Mouse (Mus musculus) T-helper 2 cell (primary cell): ENCODE measurements at regions not wholly inside any gene's neighbourhood (a gene's known extent, or its start where the extent isn't known, plus 50 kb on each side); places are given as distances from the start of the nearest gene placed in this dataset.
"Not testable (repeated sequence)": the region's sequence is repeated elsewhere in the genome, so short reads cannot be mapped to it uniquely, and the experiment has no call there.

Experiments used
- in situ Hi-C: fragments of 300-600 bp; cut with MboI, MseI; formaldehyde crosslinking; loops from one replicate; pipeline ENCODE4 v1.15.1; 2025; ENCODE audit warnings: high pct_unique_total_duplicates

- in situ Hi-C loops = loop anchor here (10.0 to 25.0 kb wide), 2 partner anchors 1051 to 1624 kb away; no protein-coding TSS in a partner anchor
Observed at GRCm38 (mm10) chr3:22285904-22286303, 209.5 kb downstream of the Tbl1xr1 start.

- in situ Hi-C loops = loop anchor here (25.0 kb wide), 1 partner anchor 1631 kb away; no protein-coding TSS in a partner anchor
Observed at GRCm38 (mm10) chr3:22293466-22293865, 217.0 kb downstream of the Tbl1xr1 start.

GRCm38 (mm10) chr3:22294081-22294480, 217.6 kb downstream of the Tbl1xr1 start:
- in situ Hi-C loops = loop anchor here (25.0 kb wide), 1 partner anchor 1632 kb away; no protein-coding TSS in a partner anchor

- in situ Hi-C loops = loop anchor here (25.0 kb wide), 1 partner anchor 1635 kb away; no protein-coding TSS in a partner anchor
Observed at GRCm38 (mm10) chr3:22296925-22297324, 220.5 kb downstream of the Tbl1xr1 start.

GRCm38 (mm10) chr3:22297831-22298230, 221.4 kb downstream of the Tbl1xr1 start:
- in situ Hi-C loops = loop anchor here (25.0 kb wide), 1 partner anchor 1636 kb away; no protein-coding TSS in a partner anchor

- in situ Hi-C loops = loop anchor here (10.0 kb wide), 1 partner anchor 1196 kb away; no protein-coding TSS in a partner anchor
Observed at GRCm38 (mm10) chr3:22300553-22300952, 224.1 kb downstream of the Tbl1xr1 start.

- in situ Hi-C loops = loop anchor here (10.0 kb wide), 1 partner anchor 1197 kb away; no protein-coding TSS in a partner anchor
Observed at GRCm38 (mm10) chr3:22301991-22302517, 225.6 kb downstream of the Tbl1xr1 start.

GRCm38 (mm10) chr3:22304145-22304544, 227.7 kb downstream of the Tbl1xr1 start:
- in situ Hi-C loops = loop anchor here (10.0 kb wide), 1 partner anchor 1199 kb away; no protein-coding TSS in a partner anchor

- in situ Hi-C loops = loop anchor here (10.0 kb wide), 1 partner anchor 1202 kb away; no protein-coding TSS in a partner anchor
Observed at GRCm38 (mm10) chr3:22306624-22307023, 230.2 kb downstream of the Tbl1xr1 start.

GRCm38 (mm10) chr3:22308962-22309361, 232.5 kb downstream of the Tbl1xr1 start:
- in situ Hi-C loops = loop anchor here (10.0 kb wide), 1 partner anchor 1204 kb away; no protein-coding TSS in a partner anchor

GRCm38 (mm10) chr3:22316466-22317185, 240.2 kb downstream of the Tbl1xr1 start:
- in situ Hi-C loops = no loop called here

- in situ Hi-C loops = not testable (repeated sequence)
Observed at GRCm38 (mm10) chr3:22320425-22320824, 244.0 kb downstream of the Tbl1xr1 start.

- in situ Hi-C loops = no loop called here
Observed at GRCm38 (mm10) chr3:22331240-22331639, 254.8 kb downstream of the Tbl1xr1 start.
